Mouse (Mus musculus) G1E (cell line): ENCODE results near the gene Ccnt1. TPM values are rescaled to one million over a fixed set of nuclear protein-coding genes. Genes with fewer than 3 reads are reported as not detected.
A peak's percentile ranks its signal among the peaks of the same experiment; 100 is the strongest.
"Not testable (repeated sequence)": the region's sequence is repeated elsewhere in the genome, so short reads cannot be mapped to it uniquely, and the experiment has no call there.

Experiments used
- ATAC-seq: 2 replicates; pipeline ENCODE4 v1.8.0; 2016; ENCODE audit warnings: mild to moderate bottlenecking; ENCODE audit not compliant: insufficient number of reproducible peaks, poor library complexity, low FRiP score, severe bottlenecking; ENCODE audit errors: extremely low read depth
- DNase-seq: peaks from one replicate; pipeline ENCODE4 v3.0.0; 2012; ENCODE audit warnings: low spot score
- H3K27me3 ChIP-seq: 2 replicates; pipeline ENCODE4 v1.6.1; 2012; ENCODE audit warnings: mild to moderate bottlenecking, low read length, inconsistent platforms; ENCODE audit not compliant: insufficient read depth
- H3K36me3 ChIP-seq: replicated peaks from 2 replicates; pipeline ENCODE3; 2012; ENCODE audit warnings: mild to moderate bottlenecking, inconsistent platforms
- H3K4me1 ChIP-seq: 2 replicates; pipeline ENCODE4 v1.6.1; 2012; ENCODE audit warnings: low read depth, low read length, inconsistent platforms, mixed read lengths; ENCODE audit not compliant: insufficient read depth
- H3K4me3 ChIP-seq: 2 replicates; pipeline ENCODE4 v1.5.1; 2012; ENCODE audit warnings: low read depth, mild to moderate bottlenecking, inconsistent platforms, low read length, moderate library complexity, mixed read lengths
- H3K9me3 ChIP-seq: replicated peaks from 2 replicates; pipeline ENCODE4 v1.6.1; 2012; ENCODE audit warnings: inconsistent platforms
- CTCF ChIP-seq: IDR thresholded peaks from 2 replicates; pipeline ENCODE4 v1.5.1; 2012; ENCODE audit warnings: low read depth, low read length, inconsistent platforms, mixed read lengths
- GATA1 ChIP-seq: IDR thresholded peaks from 2 replicates; pipeline ENCODE4 v1.6.1; 2012; ENCODE audit warnings: borderline replicate concordance, low read length, inconsistent platforms, mixed read lengths
- GATA2 ChIP-seq: IDR thresholded peaks from 2 replicates; pipeline ENCODE4 v1.6.1; 2012; ENCODE audit warnings: low read depth, low read length, inconsistent platforms, borderline replicate concordance
- POLR2AphosphoS5 ChIP-seq: IDR thresholded peaks from 2 replicates; pipeline ENCODE4 v1.6.1; 2012; ENCODE audit warnings: low read depth, low read length, inconsistent platforms; ENCODE audit not compliant: insufficient replicate concordance
- TAL1 ChIP-seq: conservative IDR thresholded peaks from 2 replicates; pipeline ENCODE4 v1.6.1; 2012; ENCODE audit warnings: low read depth, low read length, inconsistent platforms, mixed read lengths
- polyA plus RNA-seq: library from polyadenylated mRNA; stranded (reverse); fragments of >175 nt; gene quantifications from 2 replicates; pipeline ENCODE4 v1.2.3, GENCODE M21; 2012
- total RNA-seq, 2 experiments: library from RNA; stranded (forward) in 1 of 2; stranded (reverse) in 1 of 2; fragments of 200-1000 nt in 1 of 2; fragments of >200 nt in 1 of 2; fragmentation: Nextera tagmentation in 1 of 2; gene quantifications; 2 replicates each; pipeline ENCODE4 v1.2.3; 2014 to 2017

Ccnt1 gene
- total and polyA plus RNA-seq, 3 experiments, result 6.4 to 78.2 (median 76.1) TPM

- no peak for TF ChIP-seq GATA1
- no peak for TF ChIP-seq POLR2AphosphoS5
- no peak for TF ChIP-seq TAL1
- TF ChIP-seq CTCF, result no peak
- no peak for DNase-seq
- H3K4me1 ChIP-seq, result peaks cover 53% of the 10 kb centered on the region
- no peaks in the 10 kb centered on the region for H3K27me3 ChIP-seq
- ATAC-seq, result no peak
- no peaks in the 10 kb centered on the region for H3K9me3 ChIP-seq
- no peak overlapping the region for H3K4me3 ChIP-seq
- peaks cover 93% of the 10 kb centered on the region for H3K36me3 ChIP-seq
Observed at GRCm38 (mm10) chr15:98528066-98528563, 42.6 kb downstream of the Ccnt1 start.

- DNase-seq, result no peak
- ATAC-seq, result no peak
- no peaks in the 10 kb centered on the region for H3K27me3 ChIP-seq
- no peaks in the 10 kb centered on the region for H3K9me3 ChIP-seq
- TF ChIP-seq GATA1, result no peak
- no peak for TF ChIP-seq GATA2
- TF ChIP-seq POLR2AphosphoS5, result no peak
- no peak for TF ChIP-seq CTCF
- peaks cover 52% of the 10 kb centered on the region for H3K4me1 ChIP-seq
- H3K36me3 ChIP-seq, result peaks cover 94% of the 10 kb centered on the region
- H3K4me3 ChIP-seq, result no peak overlapping the region
Observed at GRCm38 (mm10) chr15:98527056-98527771, 43.5 kb downstream of the Ccnt1 start.

GRCm38 (mm10) chr15:98526057-98526456 is 44.7 kb downstream of the Ccnt1 start:
- Histone ChIP-seq H3K27me3 (no peaks in the 10 kb centered on the region), H3K4me3 (no peak overlapping the region), H3K36me3 (peaks cover 96% of the 10 kb centered on the region), H3K9me3 (no peaks in the 10 kb centered on the region), H3K4me1 (peaks cover 47% of the 10 kb centered on the region)
- TF ChIP-seq GATA2, result no peak
- no peak for TF ChIP-seq TAL1
- DNase-seq (peak; percentile 51), ATAC-seq (peak; percentile 83)

GRCm38 (mm10) chr15:98521245-98521644 is 49.5 kb downstream of the Ccnt1 start:
- H3K36me3 ChIP-seq, result peaks cover 87% of the 10 kb centered on the region
- no peak for ATAC-seq

GRCm38 (mm10) chr15:98517380-98518355 is 53.1 kb downstream of the Ccnt1 start:
- Histone ChIP-seq H3K4me1 (peaks cover 43% of the 10 kb centered on the region), H3K4me3 (no peak overlapping the region), H3K9me3 (no peaks in the 10 kb centered on the region), H3K36me3 (peaks cover 54% of the 10 kb centered on the region), H3K27me3 (no peaks in the 10 kb centered on the region; the same call in 1 of the 2 replicates)
- TF ChIP-seq POLR2AphosphoS5, result no peak
- TF ChIP-seq CTCF, result peak; percentile 95
- ATAC-seq (no peak), DNase-seq (peak; percentile 42)

More at GRCm38 (mm10) chr15:98521245-98521644, 49.5 kb downstream of the Ccnt1 start:
- Histone ChIP-seq H3K4me1 (peaks cover 32% of the 10 kb centered on the region), H3K27me3 (no peaks in the 10 kb centered on the region), H3K9me3 (no peaks in the 10 kb centered on the region), H3K4me3 (no peak overlapping the region)
- DNase-seq, result no peak
- no peak for TF ChIP-seq TAL1
- no peak for TF ChIP-seq GATA2
- no peak for TF ChIP-seq CTCF
- no peak for TF ChIP-seq POLR2AphosphoS5

- H3K27me3 ChIP-seq, H3K4me3 ChIP-seq, DNase-seq, ATAC-seq, H3K9me3 ChIP-seq: not testable (repeated sequence)
- Histone ChIP-seq H3K36me3 (peaks cover 25% of the 10 kb centered on the region), H3K4me1 (peaks cover 50% of the 10 kb centered on the region)
Observed at GRCm38 (mm10) chr15:98514845-98515244, 55.9 kb downstream of the Ccnt1 start.

- TF ChIP-seq CTCF (no peak), GATA2 (no peak), TAL1 (no peak), GATA1 (no peak), POLR2AphosphoS5 (no peak)
- DNase-seq (no peak), ATAC-seq (0 out of 2 replicates have a peak, but pooled peaks have one; percentile 9)
- Histone ChIP-seq H3K4me1 (peaks cover 50% of the 10 kb centered on the region), H3K4me3 (no peak overlapping the region), H3K36me3 (peaks cover 19% of the 10 kb centered on the region), H3K9me3 (no peaks in the 10 kb centered on the region), H3K27me3 (peaks cover 5% of the 10 kb centered on the region; the same call in 1 of the 2 replicates)
Observed at GRCm38 (mm10) chr15:98514146-98514545, 56.6 kb downstream of the Ccnt1 start.

- Histone ChIP-seq H3K36me3 (peaks cover 19% of the 10 kb centered on the region), H3K4me1 (peaks cover 50% of the 10 kb centered on the region)
- not testable (repeated sequence) for H3K9me3 ChIP-seq, H3K27me3 ChIP-seq, ATAC-seq, H3K4me3 ChIP-seq, DNase-seq
Observed at GRCm38 (mm10) chr15:98513676-98514075, 57.0 kb downstream of the Ccnt1 start.
